Mouse (Mus musculus): Measurements from ENCODE around the gene Neo1. TPM values are rescaled to one million over a fixed set of nuclear protein-coding genes. Genes with fewer than 3 reads are reported as not detected.

Gene Neo1
- 0.31 and 2.6 TPM in 2 replicates for polyA plus RNA-seq (2011; ENCODE audit: insufficient read depth, insufficient read length, low replicate concordance, missing spikeins)

DNA sequence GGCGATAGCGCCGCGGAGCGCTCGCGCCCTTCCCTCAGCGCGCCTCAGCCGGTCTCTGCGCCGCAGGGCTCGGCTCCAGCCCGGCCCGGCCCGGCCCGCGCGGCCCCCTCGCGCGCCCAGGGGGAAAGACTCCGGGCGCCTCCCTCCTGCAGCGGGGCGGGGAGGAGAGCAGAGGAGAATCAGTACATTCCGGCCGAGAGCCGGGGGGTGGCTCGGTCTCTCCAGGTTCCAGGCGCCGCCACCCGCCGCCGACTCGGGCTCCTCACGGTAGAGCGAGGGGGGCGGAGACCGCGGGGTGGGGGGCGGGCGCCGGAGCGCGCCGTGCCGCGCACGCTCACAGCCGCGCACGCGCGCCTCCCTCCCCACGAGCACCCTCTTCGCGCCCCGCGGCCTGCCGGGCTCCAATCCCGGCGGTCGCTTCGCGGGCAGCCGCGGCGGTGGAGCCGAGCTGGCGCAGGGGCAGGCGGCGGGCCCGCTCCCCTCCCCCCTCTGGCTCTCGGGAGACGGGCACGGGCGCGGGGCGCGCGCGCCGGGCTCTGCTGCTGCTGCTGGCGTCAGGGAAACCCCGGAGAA lies at the start of gene Neo1:
Gene Neo1 (minus strand): TSS at position 283 of the 573 bp plus-strand sequence.
- WGBS: under 1% methylated on average over 77 of the region's 86 CpGs
- TF ChIP-seq POLR2A (IDR thresholded peaks at IDR 0.05; ENCODE audit: borderline replicate concordance, control insufficient read depth, low read depth, low read length) (no peak), CTCF (IDR thresholded peaks at IDR 0.05; ENCODE audit: control insufficient read depth, insufficient read depth, low read length) (no peak)
- no peaks in the 10 kb centered on the region for H3K4me1 ChIP-seq (ENCODE audit: control insufficient read depth, insufficient read depth, low read length)
- no peak within 1 kb of the TSS for H3K4me3 ChIP-seq (replicated peaks; ENCODE audit: control insufficient read depth, low read depth, low read length)
- H3K27ac ChIP-seq (ENCODE audit: control insufficient read depth, insufficient read depth, low read depth, low read length, poor library complexity): no peak within 1 kb of the TSS; the same call in 1 of the 2 replicates

GRCm38 (mm10) chr9:59075632-59076031 lies 39.4 kb upstream of the Neo1 start:
- WGBS: 85% methylated on average over 4 of the region's 4 CpGs
- no peak for TF ChIP-seq CTCF (IDR thresholded peaks at IDR 0.05; ENCODE audit: control insufficient read depth, insufficient read depth, low read length)
- no peak for TF ChIP-seq POLR2A (IDR thresholded peaks at IDR 0.05; ENCODE audit: borderline replicate concordance, control insufficient read depth, low read depth, low read length)
- no peaks in the 10 kb centered on the region for H3K4me1 ChIP-seq (ENCODE audit: control insufficient read depth, insufficient read depth, low read length)

DNA sequence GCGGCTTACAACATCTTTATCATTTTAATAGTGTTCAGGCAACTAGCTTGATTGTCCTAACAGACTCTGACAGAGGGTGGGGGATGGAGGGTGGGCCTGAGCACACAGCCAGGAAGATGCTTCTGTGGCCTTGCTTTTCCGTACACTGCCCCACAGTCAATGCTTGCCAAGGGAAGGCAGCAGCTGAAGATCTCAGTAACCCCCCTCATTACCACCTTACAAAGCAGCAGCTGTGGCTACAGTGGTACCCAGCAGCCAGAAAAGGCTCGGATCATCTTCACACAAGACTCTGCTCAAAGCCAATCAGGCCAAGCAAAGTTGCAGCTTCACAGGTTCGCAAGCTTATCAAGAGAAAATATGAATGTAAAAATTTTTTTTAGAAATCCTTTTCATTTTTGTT lies 37.6 kb upstream of the Neo1 start:
- no peak overlapping the region for H3K27ac ChIP-seq (ENCODE audit: control insufficient read depth, insufficient read depth, low read depth, low read length, poor library complexity)
- 76% methylated on average over 4 of the region's 4 CpGs for WGBS
- no peak overlapping the region for H3K4me3 ChIP-seq (replicated peaks; ENCODE audit: control insufficient read depth, low read depth, low read length)
- no peaks in the 10 kb centered on the region for H3K4me1 ChIP-seq (ENCODE audit: control insufficient read depth, insufficient read depth, low read length)
- TF ChIP-seq CTCF (IDR thresholded peaks at IDR 0.05; ENCODE audit: control insufficient read depth, insufficient read depth, low read length) (no peak), POLR2A (IDR thresholded peaks at IDR 0.05; ENCODE audit: borderline replicate concordance, control insufficient read depth, low read depth, low read length) (no peak)

More at GRCm38 (mm10) chr9:59075632-59076031, 39.4 kb upstream of the Neo1 start:
- Histone ChIP-seq H3K4me3 (replicated peaks; ENCODE audit: control insufficient read depth, low read depth, low read length) (no peak overlapping the region), H3K27ac (ENCODE audit: control insufficient read depth, insufficient read depth, low read depth, low read length, poor library complexity) (no peak overlapping the region)

DNA sequence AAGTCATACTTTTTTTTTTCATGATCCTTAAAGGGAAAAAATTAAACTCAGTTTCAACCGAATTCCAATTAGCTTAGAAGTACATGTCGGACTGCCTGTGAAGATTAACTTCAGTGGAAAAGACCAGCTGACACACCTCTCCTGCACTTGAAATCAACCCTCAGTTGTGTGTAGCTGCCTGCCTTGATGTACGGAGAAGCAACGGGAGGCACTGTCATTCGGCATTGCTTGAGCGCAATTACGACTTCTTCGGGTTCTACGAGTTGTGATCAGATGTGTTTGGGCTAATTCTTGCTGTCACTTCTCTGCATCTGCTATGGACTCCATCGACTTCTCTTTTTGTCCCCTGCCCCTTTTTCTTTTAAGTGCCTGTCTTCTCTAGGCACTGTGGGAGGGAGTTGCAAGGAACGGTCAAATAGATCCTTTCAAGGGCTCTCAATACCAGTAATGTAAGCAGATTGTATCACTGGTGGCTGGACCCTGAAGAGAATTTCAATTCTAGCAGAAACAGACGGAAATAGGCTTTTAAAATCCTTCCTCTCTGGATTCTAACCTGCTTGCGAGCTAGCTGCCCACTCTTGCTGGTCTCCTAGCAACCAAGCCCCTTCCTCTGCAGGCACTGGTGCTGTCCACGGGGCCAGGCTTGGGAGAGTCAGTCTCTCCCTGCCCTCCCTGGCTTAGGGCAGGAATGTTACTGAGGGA lies 36.0 kb upstream of the Neo1 start:
- Histone ChIP-seq H3K4me3 (replicated peaks; ENCODE audit: control insufficient read depth, low read depth, low read length) (no peak overlapping the region), H3K27ac (ENCODE audit: control insufficient read depth, insufficient read depth, low read depth, low read length, poor library complexity) (no peak overlapping the region), H3K4me1 (ENCODE audit: control insufficient read depth, insufficient read depth, low read length) (no peaks in the 10 kb centered on the region)
- 44% methylated on average over 14 of the region's 14 CpGs for WGBS
- TF ChIP-seq POLR2A (IDR thresholded peaks at IDR 0.05; ENCODE audit: borderline replicate concordance, control insufficient read depth, low read depth, low read length) (no peak), CTCF (IDR thresholded peaks at IDR 0.05; ENCODE audit: control insufficient read depth, insufficient read depth, low read length) (no peak)

- TF ChIP-seq POLR2A (IDR thresholded peaks at IDR 0.05; ENCODE audit: borderline replicate concordance, control insufficient read depth, low read depth, low read length) (no peak), CTCF (IDR thresholded peaks at IDR 0.05; ENCODE audit: control insufficient read depth, insufficient read depth, low read length) (no peak)
- H3K4me1 ChIP-seq (ENCODE audit: control insufficient read depth, insufficient read depth, low read length): no peaks in the 10 kb centered on the region
- 62% methylated on average over 7 of the region's 7 CpGs for WGBS
- H3K4me3 ChIP-seq (replicated peaks; ENCODE audit: control insufficient read depth, low read depth, low read length): no peak overlapping the region
- H3K27ac ChIP-seq (ENCODE audit: control insufficient read depth, insufficient read depth, low read depth, low read length, poor library complexity): no peak overlapping the region
These were observed 35.2 kb upstream of the Neo1 start for GRCm38 (mm10) chr9:59071220-59071977.

DNA sequence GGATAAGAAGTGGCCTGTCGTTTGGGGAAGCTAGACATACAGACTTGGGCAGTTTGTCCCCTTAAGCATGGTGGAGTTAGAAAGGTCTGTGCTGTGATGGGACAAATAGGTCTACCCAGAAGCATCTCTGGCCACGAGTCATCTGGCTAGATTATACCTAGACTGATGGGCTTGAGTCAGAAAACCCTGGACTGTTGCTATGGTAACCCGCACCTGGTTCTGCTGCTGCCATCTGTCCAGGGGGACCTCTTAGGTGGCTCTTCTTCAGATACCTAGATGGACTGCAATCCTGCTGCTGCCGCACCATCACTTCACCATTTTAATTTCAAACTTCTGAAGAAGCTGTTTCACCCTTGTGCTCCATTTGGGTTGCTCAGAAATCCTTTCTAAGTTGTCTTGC lies 34.0 kb upstream of the Neo1 start:
- TF ChIP-seq POLR2A (IDR thresholded peaks at IDR 0.05; ENCODE audit: borderline replicate concordance, control insufficient read depth, low read depth, low read length): no peak
- no peak for TF ChIP-seq CTCF (IDR thresholded peaks at IDR 0.05; ENCODE audit: control insufficient read depth, insufficient read depth, low read length)
- WGBS: 73% methylated on average over 4 of the region's 4 CpGs
- no peaks in the 10 kb centered on the region for H3K4me1 ChIP-seq (ENCODE audit: control insufficient read depth, insufficient read depth, low read length)
- H3K4me3 ChIP-seq (replicated peaks; ENCODE audit: control insufficient read depth, low read depth, low read length): no peak overlapping the region
- no peak overlapping the region for H3K27ac ChIP-seq (ENCODE audit: control insufficient read depth, insufficient read depth, low read depth, low read length, poor library complexity)

DNA sequence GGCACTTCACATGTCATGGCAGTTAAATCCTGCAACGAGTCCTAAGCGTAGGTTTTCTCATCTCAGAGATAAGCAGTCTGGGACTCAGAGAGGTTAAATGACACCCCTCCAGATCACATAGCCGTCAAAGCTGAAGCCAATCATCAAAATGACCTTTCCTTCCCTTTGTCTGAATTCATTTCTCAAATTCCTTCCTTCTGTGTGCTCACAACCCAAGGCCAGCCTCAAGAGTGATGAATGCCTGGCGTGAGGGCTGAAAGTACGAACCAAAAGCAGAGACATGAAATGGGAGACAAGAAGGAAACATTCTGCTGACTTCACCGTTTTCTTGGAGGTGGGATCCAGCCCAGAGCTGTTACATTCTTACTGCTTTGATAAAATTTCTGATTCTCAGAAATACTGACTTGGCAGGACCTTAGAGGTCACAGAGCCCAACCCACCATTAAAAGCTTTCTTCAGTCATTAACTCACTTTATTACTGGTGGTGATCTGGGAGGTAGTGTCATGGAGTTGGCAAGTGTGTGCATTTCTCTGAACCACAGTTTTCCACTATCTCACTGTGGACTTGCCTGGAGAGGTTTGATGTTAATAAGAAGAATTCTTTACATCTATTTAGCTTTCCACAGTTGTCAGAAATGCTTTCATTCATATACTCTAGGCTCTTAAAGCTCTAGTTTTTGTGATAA lies 29.5 kb upstream of the Neo1 start:
- Histone ChIP-seq H3K4me1 (ENCODE audit: control insufficient read depth, insufficient read depth, low read length) (no peaks in the 10 kb centered on the region), H3K27ac (ENCODE audit: control insufficient read depth, insufficient read depth, low read depth, low read length, poor library complexity) (no peak overlapping the region), H3K4me3 (replicated peaks; ENCODE audit: control insufficient read depth, low read depth, low read length) (no peak overlapping the region)
- TF ChIP-seq POLR2A (IDR thresholded peaks at IDR 0.05; ENCODE audit: borderline replicate concordance, control insufficient read depth, low read depth, low read length) (no peak), CTCF (IDR thresholded peaks at IDR 0.05; ENCODE audit: control insufficient read depth, insufficient read depth, low read length) (no peak)
- WGBS: 68% methylated on average over 6 of the region's 6 CpGs

DNA sequence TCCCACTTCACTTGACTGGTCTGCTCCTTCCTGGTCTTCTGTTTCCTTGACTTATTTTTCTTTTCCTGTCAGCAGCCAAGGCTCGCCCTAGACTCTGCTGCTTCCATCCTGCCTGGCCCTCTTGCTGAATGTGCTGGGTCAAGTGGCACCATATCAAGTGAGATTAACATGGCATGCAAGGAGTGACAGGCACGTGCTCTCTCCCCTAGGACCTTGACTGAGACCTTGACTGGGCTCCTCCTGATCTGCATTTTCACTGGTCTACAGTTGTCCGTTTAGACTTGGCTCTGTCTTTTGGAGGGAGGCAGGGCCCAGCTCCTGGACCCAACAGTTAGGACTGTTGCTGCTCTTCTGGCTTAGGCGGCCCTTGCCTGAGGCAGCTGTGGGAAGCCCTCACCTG lies 26.2 kb upstream of the Neo1 start:
- Histone ChIP-seq H3K4me3 (replicated peaks; ENCODE audit: control insufficient read depth, low read depth, low read length) (no peak overlapping the region), H3K27ac (ENCODE audit: control insufficient read depth, insufficient read depth, low read depth, low read length, poor library complexity) (no peak overlapping the region), H3K4me1 (ENCODE audit: control insufficient read depth, insufficient read depth, low read length) (no peaks in the 10 kb centered on the region)
- WGBS: 55% methylated on average over 4 of the region's 4 CpGs
- TF ChIP-seq POLR2A (IDR thresholded peaks at IDR 0.05; ENCODE audit: borderline replicate concordance, control insufficient read depth, low read depth, low read length) (no peak), CTCF (IDR thresholded peaks at IDR 0.05; ENCODE audit: control insufficient read depth, insufficient read depth, low read length) (no peak)
